Mouse (Mus musculus): ENCODE measurements around the gene BC004004. TPM values are rescaled to one million over a fixed set of nuclear protein-coding genes. Genes with fewer than 3 reads are reported as not detected.

The BC004004 gene
- polyA plus RNA-seq, 1 experiment from 2014 or later: 85.6 TPM

- no peak for ATAC-seq (ENCODE audit: low FRiP score, low TSS enrichment)
- peaks cover 45% of the 10 kb centered on the region for H3K4me1 ChIP-seq (ENCODE audit: insufficient read depth, low read length)
- no peak overlapping the region for H3K27ac ChIP-seq (ENCODE audit: low read length)
- no peak overlapping the region for H3K4me2 ChIP-seq (replicated peaks; ENCODE audit: low read depth, low read length)
- H3K27me3 ChIP-seq (ENCODE audit: insufficient read depth, low read length): no peaks in the 10 kb centered on the region
- H3K4me3 ChIP-seq (ENCODE audit: low read length): no peak overlapping the region
- WGBS: 76% methylated on average over 10 of the region's 10 CpGs
- no peaks in the 10 kb centered on the region for H3K9me3 ChIP-seq (ENCODE audit: low read length)
- peaks cover 32% of the 10 kb centered on the region for H3K36me3 ChIP-seq (ENCODE audit: insufficient read depth, low read length)
- H3K9ac ChIP-seq (replicated peaks; ENCODE audit: low read length): no peak overlapping the region
Measured at GRCm38 (mm10) chr17:29258025-29258558, 10.5 kb upstream of the BC004004 start.

- WGBS: 95% methylated on average over 2 of the region's 2 CpGs
- H3K9me3 ChIP-seq (ENCODE audit: low read length): no peaks in the 10 kb centered on the region
- H3K27me3 ChIP-seq (ENCODE audit: insufficient read depth, low read length): no peaks in the 10 kb centered on the region
- ATAC-seq (ENCODE audit: low FRiP score, low TSS enrichment): no peak
- H3K4me1 ChIP-seq (ENCODE audit: insufficient read depth, low read length): peaks cover 43% of the 10 kb centered on the region
- no peak overlapping the region for H3K4me2 ChIP-seq (replicated peaks; ENCODE audit: low read depth, low read length)
- 0 out of 2 replicates have a peak overlapping the region, but pooled peaks have one; percentile 22 for H3K9ac ChIP-seq (replicated peaks; ENCODE audit: low read length)
- H3K4me3 ChIP-seq (ENCODE audit: low read length): no peak overlapping the region
- no peak overlapping the region for H3K27ac ChIP-seq (ENCODE audit: low read length)
- H3K36me3 ChIP-seq (ENCODE audit: insufficient read depth, low read length): peaks cover 31% of the 10 kb centered on the region
Measured at GRCm38 (mm10) chr17:29258921-29259320, 9.7 kb upstream of the BC004004 start.

GRCm38 (mm10) chr17:29259489-29259888, 9.1 kb upstream of the BC004004 start:
- Histone ChIP-seq H3K36me3 (ENCODE audit: insufficient read depth, low read length) (peaks cover 27% of the 10 kb centered on the region), H3K4me2 (replicated peaks; ENCODE audit: low read depth, low read length) (no peak overlapping the region), H3K27ac (ENCODE audit: low read length) (no peak overlapping the region), H3K4me3 (ENCODE audit: low read length) (no peak overlapping the region), H3K27me3 (ENCODE audit: insufficient read depth, low read length) (no peaks in the 10 kb centered on the region), H3K9me3 (ENCODE audit: low read length) (no peaks in the 10 kb centered on the region), H3K4me1 (ENCODE audit: insufficient read depth, low read length) (peaks cover 47% of the 10 kb centered on the region), H3K9ac (replicated peaks; ENCODE audit: low read length) (0 out of 2 replicates have a peak overlapping the region, but pooled peaks have one; percentile 22)
- ATAC-seq (ENCODE audit: low FRiP score, low TSS enrichment): peak; percentile 21; the same call in 1 of the 2 replicates
- 3% methylated on average over 3 of the region's 3 CpGs for WGBS

- Histone ChIP-seq H3K36me3 (ENCODE audit: insufficient read depth, low read length) (peaks cover 27% of the 10 kb centered on the region), H3K4me3 (ENCODE audit: low read length) (no peak overlapping the region), H3K4me1 (ENCODE audit: insufficient read depth, low read length) (peaks cover 50% of the 10 kb centered on the region), H3K27ac (ENCODE audit: low read length) (no peak overlapping the region), H3K9me3 (ENCODE audit: low read length) (no peaks in the 10 kb centered on the region), H3K4me2 (replicated peaks; ENCODE audit: low read depth, low read length) (no peak overlapping the region), H3K9ac (replicated peaks; ENCODE audit: low read length) (no peak overlapping the region), H3K27me3 (ENCODE audit: insufficient read depth, low read length) (no peaks in the 10 kb centered on the region)
- 89% methylated on average over 15 of the region's 15 CpGs for WGBS
- no peak for ATAC-seq (ENCODE audit: low FRiP score, low TSS enrichment)
Measured at GRCm38 (mm10) chr17:29260501-29260900, 8.1 kb upstream of the BC004004 start.

GRCm38 (mm10) chr17:29261603-29262258, 6.9 kb upstream of the BC004004 start:
- ATAC-seq (ENCODE audit: low FRiP score, low TSS enrichment): no peak
- Histone ChIP-seq H3K27me3 (ENCODE audit: insufficient read depth, low read length) (no peaks in the 10 kb centered on the region), H3K9ac (replicated peaks; ENCODE audit: low read length) (peak overlapping the region; percentile 29; the same call in 1 of the 2 replicates), H3K4me1 (ENCODE audit: insufficient read depth, low read length) (peaks cover 40% of the 10 kb centered on the region), H3K36me3 (ENCODE audit: insufficient read depth, low read length) (peaks cover 22% of the 10 kb centered on the region), H3K27ac (ENCODE audit: low read length) (no peak overlapping the region), H3K4me2 (replicated peaks; ENCODE audit: low read depth, low read length) (peak overlapping the region; percentile 84), H3K9me3 (ENCODE audit: low read length) (no peaks in the 10 kb centered on the region), H3K4me3 (ENCODE audit: low read length) (peak overlapping the region; percentile 93)
- 81% methylated on average over 22 of the region's 22 CpGs for WGBS

- peak overlapping the region; percentile 29; the same call in 1 of the 2 replicates for H3K9ac ChIP-seq (replicated peaks; ENCODE audit: low read length)
- H3K4me2 ChIP-seq (replicated peaks; ENCODE audit: low read depth, low read length): peak overlapping the region; percentile 84
- H3K27me3 ChIP-seq (ENCODE audit: insufficient read depth, low read length): no peaks in the 10 kb centered on the region
- ATAC-seq (ENCODE audit: low FRiP score, low TSS enrichment): no peak
- H3K4me3 ChIP-seq (ENCODE audit: low read length): peak overlapping the region; percentile 93
- peaks cover 36% of the 10 kb centered on the region for H3K4me1 ChIP-seq (ENCODE audit: insufficient read depth, low read length)
- no peaks in the 10 kb centered on the region for H3K9me3 ChIP-seq (ENCODE audit: low read length)
- peaks cover 22% of the 10 kb centered on the region for H3K36me3 ChIP-seq (ENCODE audit: insufficient read depth, low read length)
- H3K27ac ChIP-seq (ENCODE audit: low read length): no peak overlapping the region
- 31% methylated on average over 2 of the region's 2 CpGs for WGBS
Measured at GRCm38 (mm10) chr17:29262259-29262649, 6.3 kb upstream of the BC004004 start.

GRCm38 (mm10) chr17:29263417-29263816, 5.2 kb upstream of the BC004004 start:
- ATAC-seq (ENCODE audit: low FRiP score, low TSS enrichment): no peak
- peak overlapping the region; percentile 84 for H3K4me2 ChIP-seq (replicated peaks; ENCODE audit: low read depth, low read length)
- peak overlapping the region; percentile 100 for H3K27ac ChIP-seq (ENCODE audit: low read length)
- peaks cover 17% of the 10 kb centered on the region for H3K36me3 ChIP-seq (ENCODE audit: insufficient read depth, low read length)
- no peaks in the 10 kb centered on the region for H3K9me3 ChIP-seq (ENCODE audit: low read length)
- under 1% methylated on average over 14 of the region's 14 CpGs for WGBS
- peaks cover 41% of the 10 kb centered on the region for H3K4me1 ChIP-seq (ENCODE audit: insufficient read depth, low read length)
- no peaks in the 10 kb centered on the region for H3K27me3 ChIP-seq (ENCODE audit: insufficient read depth, low read length)
- H3K9ac ChIP-seq (replicated peaks; ENCODE audit: low read length): peak overlapping the region; percentile 92
- peak overlapping the region; percentile 93 for H3K4me3 ChIP-seq (ENCODE audit: low read length)

- H3K9ac ChIP-seq (replicated peaks; ENCODE audit: low read length): peak within 1 kb of the TSS; percentile 92
- H3K36me3 ChIP-seq (ENCODE audit: insufficient read depth, low read length): peaks cover 13% of the 10 kb centered on the region
- peak within 1 kb of the TSS; percentile 100 for H3K27ac ChIP-seq (ENCODE audit: low read length)
- peaks cover 38% of the 10 kb centered on the region for H3K4me1 ChIP-seq (ENCODE audit: insufficient read depth, low read length)
- peak; percentile 46; the same call in 1 of the 2 replicates for ATAC-seq (ENCODE audit: low FRiP score, low TSS enrichment)
- no peaks in the 10 kb centered on the region for H3K9me3 ChIP-seq (ENCODE audit: low read length)
- no peaks in the 10 kb centered on the region for H3K27me3 ChIP-seq (ENCODE audit: insufficient read depth, low read length)
- peak within 1 kb of the TSS; percentile 84 for H3K4me2 ChIP-seq (replicated peaks; ENCODE audit: low read depth, low read length)
- 8% methylated on average over 38 of the region's 38 CpGs for WGBS
- peak within 1 kb of the TSS; percentile 93 for H3K4me3 ChIP-seq (ENCODE audit: low read length)
Measured at GRCm38 (mm10) chr17:29263840-29264633, 4.6 kb upstream of the BC004004 start, which contains the start of gene Ppil1. Gene Ppil1, minus strand, starts transcription at chr17:29264186.

- H3K27me3 ChIP-seq (ENCODE audit: insufficient read depth, low read length): no peaks in the 10 kb centered on the region
- H3K27ac ChIP-seq (ENCODE audit: low read length): peak overlapping the region; percentile 100
- peak overlapping the region; percentile 92 for H3K9ac ChIP-seq (replicated peaks; ENCODE audit: low read length)
- WGBS: 79% methylated on average over 5 of the region's 5 CpGs
- peak overlapping the region; percentile 93 for H3K4me3 ChIP-seq (ENCODE audit: low read length)
- no peak for ATAC-seq (ENCODE audit: low FRiP score, low TSS enrichment)
- peaks cover 43% of the 10 kb centered on the region for H3K4me1 ChIP-seq (ENCODE audit: insufficient read depth, low read length)
- peak overlapping the region; percentile 84; the same call in 1 of the 2 replicates for H3K4me2 ChIP-seq (replicated peaks; ENCODE audit: low read depth, low read length)
- H3K9me3 ChIP-seq (ENCODE audit: low read length): no peaks in the 10 kb centered on the region
- peaks cover 13% of the 10 kb centered on the region for H3K36me3 ChIP-seq (ENCODE audit: insufficient read depth, low read length)
Measured at GRCm38 (mm10) chr17:29264760-29265159, 3.8 kb upstream of the BC004004 start.
